Mouse (Mus musculus) splenic B cell, adult 2 months (primary cell): ENCODE results near the gene Tmem216.
A peak's percentile ranks its signal among the peaks of the same experiment; 100 is the strongest.

ENCODE experiments used
- DNase-seq: peaks from one replicate; pipeline ENCODE4 v3.0.0-alpha.2; 2011; ENCODE audit warnings: low read depth, low spot score
- H3K27me3 ChIP-seq: 2 replicates; pipeline ENCODE4 v1.6.1; 2012; ENCODE audit warnings: mild to moderate bottlenecking, low read length, moderate library complexity, mixed read lengths; ENCODE audit not compliant: control insufficient read depth, poor library complexity, insufficient read depth, severe bottlenecking
- H3K36me3 ChIP-seq: 2 replicates; pipeline ENCODE4 v1.6.1; 2012; ENCODE audit warnings: mild to moderate bottlenecking, low read length, moderate library complexity, mixed read lengths; ENCODE audit not compliant: control insufficient read depth, poor library complexity, insufficient read depth, severe bottlenecking

Tmem216 gene

DNA sequence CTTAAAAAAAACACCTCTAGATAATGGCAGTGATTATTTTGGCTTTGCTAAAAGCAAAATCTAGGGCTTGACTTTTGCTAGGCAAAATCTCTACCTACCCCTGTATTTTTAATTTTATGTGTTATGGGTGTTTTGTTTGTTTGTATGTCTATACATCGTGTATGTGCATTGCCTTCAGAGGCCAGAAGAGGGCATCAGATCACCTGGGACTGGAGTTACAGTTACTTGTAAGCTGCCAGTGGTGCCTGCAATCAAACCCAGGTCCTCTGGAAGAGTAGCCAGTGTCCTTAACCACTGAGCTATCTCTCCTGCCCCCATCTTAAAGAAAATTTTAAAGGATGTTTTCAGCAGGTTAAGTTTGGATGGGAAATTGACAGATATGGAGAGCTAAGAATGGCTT is 26.0 kb downstream of the Tmem216 start:
- Histone ChIP-seq H3K36me3 (peaks cover 19% of the 10 kb centered on the region), H3K27me3 (no peaks in the 10 kb centered on the region)
- DNase-seq = peak; percentile 36

- peak; percentile 79 for DNase-seq
- H3K27me3 ChIP-seq = no peaks in the 10 kb centered on the region
- peaks cover 3% of the 10 kb centered on the region; the same call in 1 of the 2 replicates for H3K36me3 ChIP-seq
These were observed 30.1 kb downstream of the Tmem216 start, which contains the start of gene Sdhaf2 for GRCm38 (mm10) chr19:10525910-10526309. TSS of gene Sdhaf2 (minus strand) at chr19:10526142.

- peak; percentile 93 for DNase-seq
- H3K27me3 ChIP-seq = no peaks in the 10 kb centered on the region
- peaks cover 3% of the 10 kb centered on the region; the same call in 1 of the 2 replicates for H3K36me3 ChIP-seq
These were observed 30.7 kb downstream of the Tmem216 start, which contains the start of gene Cpsf7 for GRCm38 (mm10) chr19:10525106-10525901. TSS of gene Cpsf7 (plus strand) at chr19:10525266.

DNA sequence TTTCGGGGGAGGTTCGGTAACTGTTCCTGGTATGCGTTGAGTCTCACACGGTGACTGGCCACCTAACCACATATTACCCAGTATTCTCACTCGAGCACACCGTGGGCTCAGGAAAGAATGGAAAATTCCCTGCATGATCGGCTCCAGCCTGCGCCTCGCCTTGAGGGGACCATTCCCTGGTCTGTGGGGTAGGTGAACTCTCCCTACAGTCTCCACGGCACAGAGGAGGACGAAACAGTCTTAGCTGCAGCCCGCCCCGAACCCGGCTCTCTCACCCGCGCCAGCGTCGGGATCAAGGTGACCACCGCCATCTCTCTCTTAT is 31.3 kb downstream of the Tmem216 start:
- Histone ChIP-seq H3K36me3 (0 out of 2 replicates have a peak, but pooled peaks cover 3% of the 10 kb centered on the region), H3K27me3 (no peaks in the 10 kb centered on the region)
- no peak for DNase-seq

DNA sequence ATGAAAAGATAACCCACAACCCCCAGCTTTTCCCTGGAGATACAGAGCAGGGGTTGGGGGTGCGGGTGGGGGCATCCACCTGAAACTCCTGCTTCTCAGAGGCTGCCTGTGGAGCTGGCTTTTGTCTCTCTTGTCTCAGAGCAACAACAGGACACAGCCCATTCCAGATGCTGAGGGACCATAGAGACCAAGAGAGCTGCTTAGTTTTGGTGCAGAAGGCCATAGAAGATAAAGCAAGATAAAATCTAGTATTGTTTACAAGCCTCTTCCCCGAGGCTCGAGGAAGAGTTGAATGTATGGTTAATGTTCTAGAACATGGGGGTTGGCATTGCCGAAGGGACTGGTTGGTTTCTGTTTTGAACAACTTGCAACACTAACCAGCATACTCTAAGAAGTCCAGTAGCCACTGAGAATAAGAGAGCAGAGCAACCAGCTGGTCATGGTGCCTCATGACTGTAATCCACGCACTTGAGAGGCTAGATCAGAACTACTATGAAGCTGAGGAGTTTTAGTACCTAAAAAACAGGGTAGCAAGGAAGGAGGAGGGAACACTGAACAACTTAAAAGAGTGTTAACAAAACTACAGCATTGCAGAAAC is 32.5 kb downstream of the Tmem216 start:
- 0 out of 2 replicates have a peak, but pooled peaks cover 3% of the 10 kb centered on the region for H3K36me3 ChIP-seq
- DNase-seq = peak; percentile 8
- no peaks in the 10 kb centered on the region for H3K27me3 ChIP-seq

DNA sequence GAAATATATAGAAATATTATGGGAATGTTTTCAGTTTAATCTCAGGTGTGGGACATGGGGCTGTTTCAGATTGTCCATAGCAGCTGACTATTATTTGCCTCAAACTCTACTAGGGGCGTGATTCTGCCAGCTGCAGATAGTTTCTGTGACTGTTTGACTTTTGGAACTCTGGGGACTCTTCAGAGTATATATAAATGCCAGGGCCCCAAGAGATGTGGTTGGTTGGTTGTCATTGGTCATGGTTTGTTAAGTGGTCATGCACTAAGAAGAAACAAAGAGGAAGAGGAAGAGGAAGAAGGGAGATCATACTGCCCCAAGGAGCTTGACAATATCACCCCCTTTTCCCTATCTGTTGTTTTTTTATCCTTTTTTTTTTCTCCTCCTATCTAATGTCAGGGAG is 34.1 kb downstream of the Tmem216 start:
- peak; percentile 54 for DNase-seq
- H3K27me3 ChIP-seq = no peaks in the 10 kb centered on the region
- peaks cover 5% of the 10 kb centered on the region; the same call in 1 of the 2 replicates for H3K36me3 ChIP-seq

GRCm38 (mm10) chr19:10520355-10520754 is 35.7 kb downstream of the Tmem216 start:
- DNase-seq = peak; percentile 55
- Histone ChIP-seq H3K36me3 (peaks cover 9% of the 10 kb centered on the region; the same call in 1 of the 2 replicates), H3K27me3 (no peaks in the 10 kb centered on the region)

DNA sequence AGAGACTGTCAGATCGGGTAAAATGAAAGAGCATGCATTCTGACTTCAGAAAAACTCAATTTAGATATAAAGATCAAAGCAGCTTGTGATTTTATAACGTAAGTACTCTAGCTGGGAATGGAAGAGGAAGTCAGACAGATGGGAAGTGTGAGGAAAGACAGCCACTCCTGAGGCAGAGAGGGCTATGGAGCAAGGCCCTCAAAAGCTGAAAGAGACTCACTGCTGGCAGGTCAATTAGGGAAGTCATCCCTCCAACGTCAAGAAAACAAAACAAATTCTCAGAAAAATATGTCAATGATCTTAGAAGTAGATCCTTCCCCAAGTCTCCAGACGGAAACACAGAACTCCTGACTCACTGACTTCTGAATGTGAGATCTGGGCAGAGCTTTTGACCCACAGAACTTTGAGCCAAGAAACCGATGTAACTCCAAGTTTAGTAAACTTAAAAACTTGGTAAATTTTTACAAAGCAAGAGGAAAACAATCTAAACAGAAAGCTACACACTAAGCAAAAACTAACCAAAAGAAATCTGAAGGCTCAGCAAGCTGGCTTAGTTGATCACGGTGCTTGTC is 45.2 kb downstream of the Tmem216 start:
- peaks cover 11% of the 10 kb centered on the region for H3K36me3 ChIP-seq
- no peak for DNase-seq
- H3K27me3 ChIP-seq = no peaks in the 10 kb centered on the region

- Histone ChIP-seq H3K36me3 (peaks cover 10% of the 10 kb centered on the region), H3K27me3 (no peaks in the 10 kb centered on the region)
- peak; percentile 73 for DNase-seq
These were observed 53.5 kb downstream of the Tmem216 start for GRCm38 (mm10) chr19:10502571-10502970.

- no peaks in the 10 kb centered on the region for H3K27me3 ChIP-seq
- H3K36me3 ChIP-seq = peaks cover 11% of the 10 kb centered on the region
- no peak for DNase-seq
These were observed 55.5 kb downstream of the Tmem216 start for GRCm38 (mm10) chr19:10500581-10500980.

DNA sequence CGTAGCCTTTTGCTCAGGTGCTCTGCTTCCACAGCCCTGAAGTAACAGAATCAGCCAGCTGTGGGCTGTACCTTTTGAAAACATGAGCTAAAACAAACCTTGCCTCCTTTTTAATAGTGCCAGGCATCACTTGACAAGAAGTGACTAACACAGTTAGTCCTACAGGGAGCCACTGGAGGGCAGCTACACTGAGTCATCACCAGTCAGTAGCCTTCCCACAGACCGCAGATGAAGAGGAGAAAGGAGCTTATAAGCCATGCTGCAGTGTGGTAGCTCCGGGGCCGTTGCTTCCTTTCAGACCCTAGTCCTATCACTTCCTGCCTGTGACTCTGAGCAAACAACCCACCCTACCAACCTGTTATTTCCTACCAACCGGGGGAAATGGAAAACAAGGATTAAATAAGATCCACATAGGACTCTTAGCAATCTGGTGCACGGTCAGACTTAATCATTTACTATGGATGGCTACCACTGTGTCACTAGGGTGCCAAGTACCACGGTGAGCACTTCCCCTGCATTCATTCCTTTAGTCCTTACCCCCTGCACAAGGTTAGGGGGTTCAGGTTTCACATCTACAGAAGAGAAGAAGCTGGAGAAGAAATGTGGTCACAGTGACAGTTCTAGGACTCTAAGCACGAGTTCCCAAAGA is 58.4 kb downstream of the Tmem216 start:
- no peak for DNase-seq
- no peaks in the 10 kb centered on the region for H3K27me3 ChIP-seq
- peaks cover 8% of the 10 kb centered on the region for H3K36me3 ChIP-seq

DNA sequence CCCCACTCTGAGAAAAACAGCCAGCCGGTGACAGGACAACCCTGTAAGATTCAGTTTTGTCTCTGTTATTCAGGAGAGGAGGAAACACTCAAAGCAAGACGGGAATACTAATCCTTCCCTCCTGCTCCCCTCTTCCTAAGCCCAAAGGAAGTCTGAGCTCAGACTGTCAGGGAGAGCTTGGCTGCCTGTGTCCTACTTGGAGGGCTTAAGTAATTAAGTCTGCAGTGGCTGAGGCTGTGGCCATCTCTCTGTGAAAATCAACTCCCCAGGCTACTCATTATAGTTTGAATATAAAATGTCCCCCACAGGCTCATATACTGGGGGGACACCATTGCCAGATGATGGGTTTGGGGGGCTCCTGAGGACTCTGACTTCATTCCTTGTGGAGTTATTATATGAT is 59.1 kb downstream of the Tmem216 start:
- peaks cover 6% of the 10 kb centered on the region for H3K36me3 ChIP-seq
- no peak for DNase-seq
- no peaks in the 10 kb centered on the region for H3K27me3 ChIP-seq

DNA sequence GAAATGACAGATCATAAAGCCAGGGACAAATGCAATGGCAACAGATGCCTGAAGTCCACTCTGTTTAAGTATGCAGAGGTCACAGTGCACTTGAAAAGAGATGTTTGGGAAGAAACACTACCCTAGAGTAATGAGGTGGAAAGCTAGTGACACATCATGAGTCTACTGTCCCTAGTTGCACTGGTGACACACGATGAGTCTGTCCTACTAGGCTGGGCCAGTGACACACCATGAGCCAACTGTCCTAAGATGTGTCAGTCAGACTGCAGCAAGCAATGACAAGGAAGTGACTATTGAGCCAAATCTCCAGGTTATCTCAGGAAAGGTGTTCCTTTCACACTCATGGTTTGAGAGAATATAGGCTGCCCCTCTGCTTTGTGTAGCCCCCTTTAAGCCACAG is 60.4 kb downstream of the Tmem216 start:
- Histone ChIP-seq H3K27me3 (no peaks in the 10 kb centered on the region), H3K36me3 (peaks cover 6% of the 10 kb centered on the region)
- DNase-seq = no peak

GRCm38 (mm10) chr19:10486264-10486738 is 69.7 kb downstream of the Tmem216 start:
- Histone ChIP-seq H3K27me3 (no peaks in the 10 kb centered on the region), H3K36me3 (no peaks in the 10 kb centered on the region)
- DNase-seq = peak; percentile 73
